Mouse (Mus musculus): Measurements from ENCODE around the gene Ripply1. TPM values are rescaled to one million over a fixed set of nuclear protein-coding genes. Genes with fewer than 3 reads are reported as not detected.
"Not testable (repeated sequence)": the region's sequence is repeated elsewhere in the genome, so short reads cannot be mapped to it uniquely, and the experiment has no call there.

Gene Ripply1
- polyA plus RNA-seq, 1 experiment from 2014 or later, result not detected

DNA sequence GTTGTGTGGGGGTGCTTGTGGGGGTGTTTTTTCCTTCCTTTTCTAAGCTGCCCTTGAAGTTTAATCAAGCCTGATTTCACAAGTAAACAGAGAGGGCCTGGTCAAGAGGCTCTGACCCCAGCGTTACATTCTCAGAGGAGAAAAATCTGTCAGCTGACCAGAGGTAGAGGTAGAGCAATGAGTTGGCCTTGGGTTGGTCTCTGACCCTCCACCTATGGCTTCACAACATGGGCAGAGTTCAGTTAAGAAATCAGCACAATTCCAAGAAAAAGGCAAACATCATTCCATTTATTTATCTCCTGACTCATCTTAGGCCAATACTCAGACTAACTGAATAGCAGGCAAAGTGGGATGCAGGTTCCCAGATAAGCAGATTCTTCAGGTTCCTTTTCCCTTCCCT, 3.3 kb downstream of the Ripply1 start:
- Histone ChIP-seq H3K4me3 (ENCODE audit: low read depth, low read length) (no peak overlapping the region), H3K4me2 (ENCODE audit: low read depth, low read length) (no peak overlapping the region), H3K36me3 (replicated peaks; ENCODE audit: control insufficient read depth, insufficient read depth, low read depth, low read length) (no peaks in the 10 kb centered on the region), H3K9ac (replicated peaks; ENCODE audit: low read length) (no peak overlapping the region), H3K4me1 (ENCODE audit: control insufficient read depth, insufficient read depth, low read length) (no peaks in the 10 kb centered on the region), H3K27me3 (ENCODE audit: control insufficient read depth, insufficient read depth, low read length) (no peaks in the 10 kb centered on the region; the same call in 1 of the 2 replicates), H3K9me3 (replicated peaks; ENCODE audit: control insufficient read depth, low read length) (no peaks in the 10 kb centered on the region), H3K27ac (replicated peaks; ENCODE audit: low read depth, low read length) (no peak overlapping the region)
- ATAC-seq (replicated peaks; ENCODE audit: insufficient number of reproducible peaks, low FRiP score, low TSS enrichment, low read depth) (no peak), DNase-seq (ENCODE audit: low spot score) (no peak)
- WGBS, result 89% methylated on average over 1 of the region's 1 CpGs

DNA sequence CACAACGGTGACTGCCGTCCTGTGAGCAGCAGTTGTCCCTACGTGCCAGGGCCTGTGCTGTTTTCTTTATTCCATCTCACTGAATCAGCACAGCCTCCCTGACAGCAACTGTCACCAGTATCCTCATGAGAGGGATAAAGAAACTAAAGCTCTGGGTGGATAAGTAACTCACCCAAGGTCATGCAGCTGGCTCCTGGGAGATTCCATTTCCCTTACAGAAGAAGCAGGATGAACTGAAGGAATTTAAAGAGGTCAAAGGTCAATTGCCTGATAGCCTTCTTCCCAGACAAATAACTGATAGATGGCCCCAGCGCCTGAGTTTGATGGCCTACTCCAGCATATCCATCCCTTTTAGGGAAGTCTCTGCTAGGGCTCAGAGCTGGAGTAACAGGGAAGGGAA, 4.8 kb downstream of the Ripply1 start:
- DNase-seq (ENCODE audit: low spot score) (no peak), ATAC-seq (replicated peaks; ENCODE audit: insufficient number of reproducible peaks, low FRiP score, low TSS enrichment, low read depth) (no peak)
- Histone ChIP-seq H3K4me2 (ENCODE audit: low read depth, low read length) (no peak overlapping the region), H3K36me3 (replicated peaks; ENCODE audit: control insufficient read depth, insufficient read depth, low read depth, low read length) (no peaks in the 10 kb centered on the region), H3K4me1 (ENCODE audit: control insufficient read depth, insufficient read depth, low read length) (no peaks in the 10 kb centered on the region), H3K9ac (replicated peaks; ENCODE audit: low read length) (no peak overlapping the region), H3K27ac (replicated peaks; ENCODE audit: low read depth, low read length) (no peak overlapping the region), H3K4me3 (ENCODE audit: low read depth, low read length) (no peak overlapping the region), H3K27me3 (ENCODE audit: control insufficient read depth, insufficient read depth, low read length) (no peaks in the 10 kb centered on the region; the same call in 1 of the 2 replicates), H3K9me3 (replicated peaks; ENCODE audit: control insufficient read depth, low read length) (no peaks in the 10 kb centered on the region)
- WGBS, result 17% methylated on average over 4 of the region's 4 CpGs

DNA sequence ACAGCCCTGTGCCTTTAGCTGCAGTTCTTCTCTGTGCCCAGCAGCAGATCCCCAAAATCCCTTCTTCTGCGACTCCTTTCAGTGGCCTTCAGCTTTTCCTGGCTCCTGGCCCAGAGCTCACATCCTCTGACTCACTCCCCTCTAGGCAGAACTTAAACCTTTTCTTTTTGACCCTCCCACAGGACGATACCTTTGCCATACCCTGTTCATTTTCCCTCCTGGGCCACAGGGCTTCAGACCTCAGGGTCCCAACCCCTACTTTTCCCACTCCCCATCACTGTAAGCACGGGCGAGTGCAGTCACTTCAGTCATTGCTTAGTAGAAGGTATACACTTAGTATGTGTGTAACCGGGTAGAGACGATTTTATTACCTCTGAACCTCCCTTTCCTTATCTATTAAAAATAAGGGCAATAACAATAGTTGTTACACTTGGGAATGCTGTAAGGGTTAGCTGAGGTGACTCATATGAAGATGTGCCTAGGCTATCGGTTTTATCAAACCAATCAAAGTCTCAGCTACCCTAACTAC, 7.0 kb downstream of the Ripply1 start:
- H3K4me2 ChIP-seq (ENCODE audit: low read depth, low read length), result no peak overlapping the region
- WGBS, result 77% methylated on average over 7 of the region's 7 CpGs
- H3K9ac ChIP-seq (replicated peaks; ENCODE audit: low read length), result no peak overlapping the region
- no peak overlapping the region for H3K4me3 ChIP-seq (ENCODE audit: low read depth, low read length)
- no peaks in the 10 kb centered on the region for H3K36me3 ChIP-seq (replicated peaks; ENCODE audit: control insufficient read depth, insufficient read depth, low read depth, low read length)
- ATAC-seq (replicated peaks; ENCODE audit: insufficient number of reproducible peaks, low FRiP score, low TSS enrichment, low read depth), result no peak
- no peaks in the 10 kb centered on the region for H3K9me3 ChIP-seq (replicated peaks; ENCODE audit: control insufficient read depth, low read length)
- H3K27ac ChIP-seq (replicated peaks; ENCODE audit: low read depth, low read length), result no peak overlapping the region
- H3K4me1 ChIP-seq (ENCODE audit: control insufficient read depth, insufficient read depth, low read length), result no peaks in the 10 kb centered on the region
- no peak for DNase-seq (ENCODE audit: low spot score)
- H3K27me3 ChIP-seq (ENCODE audit: control insufficient read depth, insufficient read depth, low read length), result no peaks in the 10 kb centered on the region

DNA sequence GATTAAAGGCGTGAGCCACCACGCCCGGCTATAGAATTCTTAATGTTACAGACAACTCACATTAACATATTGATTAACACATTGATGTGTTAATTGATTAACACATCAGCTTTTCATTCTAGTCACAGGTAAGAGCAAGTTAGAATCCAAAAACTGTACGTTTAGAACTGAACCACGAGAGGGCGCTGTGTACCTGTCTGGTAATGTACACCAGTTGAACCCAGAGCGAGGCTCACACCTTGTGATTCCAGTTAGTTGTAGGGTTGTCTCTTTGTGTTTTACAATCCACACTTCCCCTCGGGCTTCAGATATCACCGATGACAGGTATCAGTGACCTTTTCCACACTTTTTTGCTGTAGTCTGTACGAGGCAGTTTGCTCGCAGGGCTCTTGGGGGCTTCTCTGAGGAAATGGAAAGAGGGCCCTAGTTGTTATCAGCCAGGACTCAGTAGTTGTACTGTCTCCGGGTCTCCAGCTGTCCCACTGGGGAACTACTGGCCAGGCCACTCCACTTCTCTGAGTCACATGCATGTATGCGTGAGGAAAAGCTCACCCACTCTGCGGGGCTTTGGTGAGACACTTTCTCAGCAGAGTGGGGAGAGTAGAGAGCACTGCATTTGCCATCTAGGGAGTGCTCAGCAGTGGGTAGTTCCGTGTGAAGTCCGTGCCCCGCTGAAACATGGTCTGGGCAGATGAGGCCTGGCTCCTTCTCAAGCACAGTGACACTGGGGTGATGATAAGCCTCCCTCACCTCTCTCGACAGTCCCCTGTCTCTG, 7.7 kb downstream of the Ripply1 start:
- ATAC-seq (replicated peaks; ENCODE audit: insufficient number of reproducible peaks, low FRiP score, low TSS enrichment, low read depth), result no peak
- H3K27me3 ChIP-seq (ENCODE audit: control insufficient read depth, insufficient read depth, low read length), result no peaks in the 10 kb centered on the region
- WGBS, result 33% methylated on average over 18 of the region's 18 CpGs
- H3K27ac ChIP-seq (replicated peaks; ENCODE audit: low read depth, low read length), result no peak overlapping the region
- H3K4me1 ChIP-seq (ENCODE audit: control insufficient read depth, insufficient read depth, low read length), result no peaks in the 10 kb centered on the region
- no peak overlapping the region for H3K4me2 ChIP-seq (ENCODE audit: low read depth, low read length)
- no peaks in the 10 kb centered on the region for H3K36me3 ChIP-seq (replicated peaks; ENCODE audit: control insufficient read depth, insufficient read depth, low read depth, low read length)
- H3K9me3 ChIP-seq (replicated peaks; ENCODE audit: control insufficient read depth, low read length), result no peaks in the 10 kb centered on the region
- DNase-seq (ENCODE audit: low spot score), result peak; percentile 66
- no peak overlapping the region for H3K9ac ChIP-seq (replicated peaks; ENCODE audit: low read length)
- H3K4me3 ChIP-seq (ENCODE audit: low read depth, low read length), result no peak overlapping the region

DNA sequence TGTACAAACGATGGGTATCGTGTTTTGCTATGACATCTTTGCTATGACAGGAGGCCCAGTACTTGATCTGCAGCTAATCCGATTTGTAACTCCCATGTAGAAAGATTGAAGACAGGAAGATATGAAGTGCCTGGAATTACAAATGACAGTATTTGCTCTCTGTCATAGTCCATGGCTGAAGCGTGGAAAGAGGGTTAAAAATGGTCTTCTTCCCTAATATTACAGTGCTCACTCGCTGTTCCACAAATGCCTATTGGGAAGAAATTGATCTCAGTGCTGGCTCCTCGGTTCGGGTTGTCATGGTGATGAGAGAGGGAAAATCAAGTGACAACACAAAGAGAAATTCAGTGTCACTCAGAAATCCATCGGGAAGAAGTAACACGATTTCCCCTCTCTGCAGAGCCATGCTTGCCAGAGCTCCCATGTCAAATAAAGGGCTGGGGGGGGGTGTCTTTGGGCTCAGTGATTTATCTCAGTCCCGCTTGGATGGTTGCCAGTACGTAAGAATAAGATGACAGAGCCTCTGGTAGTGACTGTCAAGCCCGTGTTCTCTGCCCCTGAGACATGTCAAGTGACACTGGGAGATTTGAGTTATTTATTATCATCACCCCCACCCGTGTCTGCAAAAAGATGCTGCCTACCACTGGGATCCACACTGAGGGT, 12.0 kb downstream of the Ripply1 start:
- no peak overlapping the region for H3K4me3 ChIP-seq (ENCODE audit: low read depth, low read length)
- H3K4me1 ChIP-seq (ENCODE audit: control insufficient read depth, insufficient read depth, low read length), result no peaks in the 10 kb centered on the region
- H3K36me3 ChIP-seq (replicated peaks; ENCODE audit: control insufficient read depth, insufficient read depth, low read depth, low read length), result no peaks in the 10 kb centered on the region
- ATAC-seq (replicated peaks; ENCODE audit: insufficient number of reproducible peaks, low FRiP score, low TSS enrichment, low read depth) (no peak), DNase-seq (ENCODE audit: low spot score) (no peak)
- WGBS, result 81% methylated on average over 13 of the region's 13 CpGs
- no peaks in the 10 kb centered on the region for H3K9me3 ChIP-seq (replicated peaks; ENCODE audit: control insufficient read depth, low read length)
- H3K9ac ChIP-seq (replicated peaks; ENCODE audit: low read length), result no peak overlapping the region
- no peaks in the 10 kb centered on the region for H3K27me3 ChIP-seq (ENCODE audit: control insufficient read depth, insufficient read depth, low read length)
- no peak overlapping the region for H3K27ac ChIP-seq (replicated peaks; ENCODE audit: low read depth, low read length)
- no peak overlapping the region for H3K4me2 ChIP-seq (ENCODE audit: low read depth, low read length)

DNA sequence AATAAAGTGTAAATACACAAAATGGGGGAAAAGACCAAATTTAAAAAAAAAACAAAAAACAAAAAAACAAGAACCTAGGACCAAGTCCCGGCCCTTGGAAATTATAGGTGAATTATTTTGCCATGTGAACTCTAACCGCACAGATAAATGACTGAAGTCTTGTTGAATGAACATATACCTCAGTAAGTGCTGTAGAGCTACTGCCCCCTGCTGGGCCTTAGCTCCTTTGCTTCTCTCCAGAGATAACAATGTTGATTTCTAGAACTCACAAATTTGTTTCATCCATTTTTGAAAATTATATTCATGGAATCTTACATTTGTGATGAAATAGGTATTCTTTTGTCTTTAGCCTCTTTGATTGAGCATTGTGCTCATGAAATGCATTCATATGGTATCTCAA, 19.6 kb downstream of the Ripply1 start:
- no peaks in the 10 kb centered on the region for H3K36me3 ChIP-seq (replicated peaks; ENCODE audit: control insufficient read depth, insufficient read depth, low read depth, low read length)
- no peak overlapping the region for H3K27ac ChIP-seq (replicated peaks; ENCODE audit: low read depth, low read length)
- no peaks in the 10 kb centered on the region for H3K27me3 ChIP-seq (ENCODE audit: control insufficient read depth, insufficient read depth, low read length)
- no peak for ATAC-seq (replicated peaks; ENCODE audit: insufficient number of reproducible peaks, low FRiP score, low TSS enrichment, low read depth)
- H3K4me1 ChIP-seq (ENCODE audit: control insufficient read depth, insufficient read depth, low read length), result no peaks in the 10 kb centered on the region
- no peak overlapping the region for H3K4me3 ChIP-seq (ENCODE audit: low read depth, low read length)
- H3K9me3 ChIP-seq (replicated peaks; ENCODE audit: control insufficient read depth, low read length), result no peaks in the 10 kb centered on the region
- peak; percentile 50 for DNase-seq (ENCODE audit: low spot score)
- 84% methylated on average over 2 of the region's 2 CpGs for WGBS
- H3K9ac ChIP-seq (replicated peaks; ENCODE audit: low read length), result no peak overlapping the region
- H3K4me2 ChIP-seq (ENCODE audit: low read depth, low read length), result no peak overlapping the region

DNA sequence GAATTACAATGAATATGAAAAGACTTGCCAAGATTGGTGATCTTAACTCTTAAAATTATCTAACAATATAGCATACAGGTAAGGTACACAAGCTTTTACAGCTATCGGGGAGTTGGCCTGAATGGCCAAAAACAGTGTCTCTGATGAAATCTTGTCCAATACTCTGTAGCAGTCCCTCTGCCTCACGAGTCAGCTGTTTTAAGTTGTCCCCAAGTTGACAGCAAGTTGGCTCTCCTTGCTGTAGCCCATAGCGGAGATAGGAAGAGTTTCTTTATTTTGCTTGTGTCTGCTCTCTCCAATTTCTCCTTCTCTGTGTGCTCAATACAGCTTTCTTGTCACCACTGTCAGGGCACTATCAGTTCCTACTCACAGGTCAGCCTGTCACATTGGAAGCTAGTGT, 23.5 kb downstream of the Ripply1 start:
- not testable (repeated sequence) for H3K27ac ChIP-seq (replicated peaks; ENCODE audit: low read depth, low read length); DNase-seq (ENCODE audit: low spot score); H3K36me3 ChIP-seq (replicated peaks; ENCODE audit: control insufficient read depth, insufficient read depth, low read depth, low read length); H3K4me3 ChIP-seq (ENCODE audit: low read depth, low read length); H3K4me2 ChIP-seq (ENCODE audit: low read depth, low read length); H3K9ac ChIP-seq (replicated peaks; ENCODE audit: low read length); H3K9me3 ChIP-seq (replicated peaks; ENCODE audit: control insufficient read depth, low read length); H3K4me1 ChIP-seq (ENCODE audit: control insufficient read depth, insufficient read depth, low read length); H3K27me3 ChIP-seq (ENCODE audit: control insufficient read depth, insufficient read depth, low read length); ATAC-seq (replicated peaks; ENCODE audit: insufficient number of reproducible peaks, low FRiP score, low TSS enrichment, low read depth)
- WGBS, result 92% methylated on average over 3 of the region's 3 CpGs

DNA sequence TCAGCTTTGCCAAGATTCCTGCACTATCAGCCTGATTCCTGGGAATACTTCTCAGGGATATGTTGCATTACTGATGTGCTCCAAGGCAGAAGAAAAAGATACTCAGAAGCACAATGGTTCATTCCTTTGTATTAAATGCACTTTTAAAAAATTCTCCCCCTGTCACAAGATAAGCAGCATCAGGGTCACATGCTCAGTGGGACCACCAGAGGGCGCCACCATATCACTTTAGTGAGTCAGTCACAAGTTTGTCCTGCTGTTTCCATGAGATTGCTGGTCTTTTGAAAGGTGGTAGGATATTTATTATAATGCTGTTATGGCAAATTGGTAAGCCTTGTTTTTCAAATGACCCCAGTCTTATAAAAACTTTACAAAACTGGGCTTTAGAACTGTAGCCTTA, 30.3 kb downstream of the Ripply1 start:
- Histone ChIP-seq H3K4me1 (ENCODE audit: control insufficient read depth, insufficient read depth, low read length) (no peaks in the 10 kb centered on the region), H3K4me3 (ENCODE audit: low read depth, low read length) (no peak overlapping the region), H3K27me3 (ENCODE audit: control insufficient read depth, insufficient read depth, low read length) (no peaks in the 10 kb centered on the region), H3K27ac (replicated peaks; ENCODE audit: low read depth, low read length) (no peak overlapping the region), H3K4me2 (ENCODE audit: low read depth, low read length) (no peak overlapping the region), H3K36me3 (replicated peaks; ENCODE audit: control insufficient read depth, insufficient read depth, low read depth, low read length) (no peaks in the 10 kb centered on the region), H3K9ac (replicated peaks; ENCODE audit: low read length) (no peak overlapping the region), H3K9me3 (replicated peaks; ENCODE audit: control insufficient read depth, low read length) (no peaks in the 10 kb centered on the region)
- peak; percentile 67 for DNase-seq (ENCODE audit: low spot score)
- no peak for ATAC-seq (replicated peaks; ENCODE audit: insufficient number of reproducible peaks, low FRiP score, low TSS enrichment, low read depth)
- WGBS, result 4% methylated on average over 1 of the region's 1 CpGs

Data from embryonic facial prominence, embryonic 11.5 days (tissue).